Mouse (Mus musculus) ES-E14 (cell line): ENCODE measurements around the gene Arl4c.

Experiments used
- CHD2 ChIP-seq: IDR thresholded peaks from 2 replicates; pipeline ENCODE4 v1.6.1; 2014; ENCODE audit warnings: mild to moderate bottlenecking, low read depth, low read length, inconsistent platforms
- HCFC1 ChIP-seq: IDR thresholded peaks from 2 replicates; pipeline ENCODE4 v1.6.1; 2012; ENCODE audit warnings: low read length, inconsistent platforms, borderline replicate concordance; ENCODE audit not compliant: insufficient read depth
- MAFK ChIP-seq: IDR thresholded peaks from 2 replicates; pipeline ENCODE4 v1.6.1; 2014; ENCODE audit warnings: mild to moderate bottlenecking, low read depth, low read length, inconsistent platforms; ENCODE audit not compliant: insufficient read depth
- ZC3H11A ChIP-seq: IDR thresholded peaks from 2 replicates; pipeline ENCODE4 v1.6.1; 2012; ENCODE audit warnings: low read depth, mild to moderate bottlenecking, inconsistent platforms, low read length, borderline replicate concordance
- ZNF384 ChIP-seq: IDR thresholded peaks from 2 replicates; pipeline ENCODE4 v1.6.1; 2012; ENCODE audit warnings: low read depth, low read length, inconsistent platforms

GRCm38 (mm10) chr1:88707536-88707935 is 5.5 kb upstream of the Arl4c start:
- TF ChIP-seq CHD2 = no peak
- TF ChIP-seq ZC3H11A = no peak
- no peak for TF ChIP-seq MAFK
- no peak for TF ChIP-seq ZNF384
- no peak for TF ChIP-seq HCFC1
